Comparison of ENCODE assay signal across 8 mouse cellular contexts in the genomic region with DNA sequence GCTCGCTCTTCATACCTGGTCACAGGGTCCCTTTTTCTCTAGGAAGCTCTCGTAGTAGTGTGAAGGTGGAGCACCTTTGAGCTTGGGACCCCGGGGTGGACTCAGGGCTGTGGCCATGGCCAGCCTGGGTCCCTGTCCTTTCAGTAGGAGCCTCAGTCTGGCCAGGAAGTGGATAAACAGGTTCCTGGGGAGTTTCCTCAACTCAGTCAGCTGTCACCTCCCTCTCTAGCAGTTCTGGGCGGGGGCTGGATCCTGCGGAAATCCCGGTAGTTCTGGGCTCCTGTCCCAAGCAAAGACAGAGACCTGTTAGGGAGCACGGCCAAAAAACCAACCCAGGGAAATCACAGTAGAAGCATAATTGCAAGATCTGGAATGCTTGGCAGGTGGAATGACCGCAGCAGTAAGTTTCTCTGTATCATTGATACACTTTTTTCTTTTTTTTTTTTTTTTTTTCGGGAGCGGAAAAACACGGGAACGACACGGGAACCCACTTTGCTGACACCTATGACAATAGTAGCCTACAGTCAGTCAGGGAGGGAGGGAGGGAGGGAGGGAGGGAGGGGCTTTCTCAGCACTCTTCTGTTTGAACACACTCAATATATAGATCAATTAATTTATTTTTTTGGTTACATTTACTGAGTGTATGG. TPM values are rescaled to one million over a fixed set of nuclear protein-coding genes. Genes with fewer than 3 reads are reported as not detected.
DNase-seq lines count a peak whose midpoint lies in the region; ATAC-seq and TF ChIP-seq lines count a peak whose summit lies in the region.

TSS of gene Stap2 (minus strand) at position 170 of the 647 bp plus-strand sequence.
TSS of gene Mpnd (plus strand) at position 297 of the 647 bp plus-strand sequence.

- H3K9me3 ChIP-seq in hindbrain, embryonic 12.5 days (replicated peaks), result no peaks in the 10 kb centered on the region

- TF ChIP-seq CTCF in liver, adult 2 months (IDR thresholded peaks at IDR 0.05; ENCODE audit: low read depth, low read length), result no peak

- H3K4me3 ChIP-seq in hindbrain, embryonic 12.5 days, result no peak within 1 kb of the TSS
- peak within 1 kb of the TSS; percentile 68 for H3K4me3 ChIP-seq in liver, adult 2 months (ENCODE audit: insufficient read depth, low read depth, low read length)

- peak; percentile 34; the same call in 1 of the 2 replicates for TF ChIP-seq POLR2A in liver, adult 2 months (IDR thresholded peaks at IDR 0.05; ENCODE audit: extremely low read depth, insufficient read depth, low read length)

- DNase-seq in cerebellum, adult 11-12 months, result peak; percentile 79
- DNase-seq in cerebellum, adult 11 months, result no peak
- DNase-seq in A20 (ENCODE audit: low read depth, low spot score), result peak; percentile 47
- peak; percentile 76 for DNase-seq in embryo, embryonic 10.5 days (ENCODE audit: low spot score)
- peak; percentile 96 for DNase-seq in liver, adult 2 months (ENCODE audit: extremely low read depth, low read depth, low spot score)
- peak; percentile 53 to 58 for DNase-seq in urinary bladder, postnatal 36 days (ENCODE audit: low spot score in 2 of 2)
- no peak for DNase-seq in layer of hippocampus, adult 11-12 months (ENCODE audit: low spot score)

- H3K27ac ChIP-seq in hindbrain, embryonic 12.5 days, result no peak within 1 kb of the TSS
- peak within 1 kb of the TSS; percentile 92 for H3K27ac ChIP-seq in liver, adult 2 months (replicated peaks; ENCODE audit: insufficient read depth, low read depth, low read length)

- peaks cover 14% of the 10 kb centered on the region for H3K4me1 ChIP-seq in hindbrain, embryonic 12.5 days
- H3K4me1 ChIP-seq in liver, adult 2 months (ENCODE audit: control insufficient read depth, insufficient read depth, low read length), result peaks cover 23% of the 10 kb centered on the region

- H3K36me3 ChIP-seq in hindbrain, embryonic 12.5 days, result no peaks in the 10 kb centered on the region
- peaks cover 11% of the 10 kb centered on the region for H3K36me3 ChIP-seq in liver, adult 2 months (ENCODE audit: control insufficient read depth, insufficient read depth, low read length)

- H3K79me2 ChIP-seq in liver, adult 2 months (ENCODE audit: control insufficient read depth, insufficient read depth, low read length), result peaks cover 3% of the 10 kb centered on the region; the same call in 1 of the 2 replicates

- no peak for ATAC-seq in hindbrain, embryonic 12.5 days (ENCODE audit: low FRiP score)

- peaks cover 16% of the 10 kb centered on the region for H3K27me3 ChIP-seq in hindbrain, embryonic 12.5 days
- H3K27me3 ChIP-seq in liver, adult 2 months (ENCODE audit: control insufficient read depth, insufficient read depth, low read length), result no peaks in the 10 kb centered on the region

- 43% methylated on average over 10 of the region's 13 CpGs for WGBS in hindbrain, embryonic 12.5 days
- 5% methylated on average over 13 of the region's 13 CpGs for WGBS in liver, adult 2 months

- H3K4me2 ChIP-seq in hindbrain, embryonic 12.5 days (replicated peaks), result no peak within 1 kb of the TSS

- 0 out of 2 replicates have a peak within 1 kb of the TSS, but pooled peaks have one; percentile 9 for H3K9ac ChIP-seq in hindbrain, embryonic 12.5 days
- peak within 1 kb of the TSS; percentile 83 for H3K9ac ChIP-seq in liver, adult 2 months (ENCODE audit: low read depth, low read length)

RNA-seq across cellular contexts. Expression of gene Stap2, which starts in this region (rescaled TPM):
- polyA plus RNA-seq in hindbrain, embryonic 12.5 days (2016; fragmentation: Nextera tagmentation; extraction: Ambion mirVana), result 6.5 and 6.6 TPM in 2 replicates
- total RNA-seq in liver, adult 2 months (2014; rRNA removed), result 30.9 and 35.3 TPM in 2 replicates
- polyA plus RNA-seq in liver, adult 2 months (2012; rRNA removed), result 38.8 and 44.8 TPM in 2 replicates

RNA-seq across cellular contexts. Expression of gene Mpnd, which starts in this region (rescaled TPM):
- 196 and 209 TPM in 2 replicates for polyA plus RNA-seq in hindbrain, embryonic 12.5 days (2016; fragmentation: Nextera tagmentation; extraction: Ambion mirVana)
- total RNA-seq in liver, adult 2 months (2014; rRNA removed), result 86.2 and 93.2 TPM in 2 replicates
- polyA plus RNA-seq in liver, adult 2 months (2012; rRNA removed), result 142 and 175 TPM in 2 replicates

Comparison
In these comparisons a context has a peak if more than half of its experiments do, and no peak if none do; other contexts are left out.
1. DNase-seq: peak in cerebellum, adult 11-12 months (single experiment), A20 (single experiment), embryo, embryonic 10.5 days (single experiment), liver, adult 2 months (single experiment) and urinary bladder, postnatal 36 days (2 of 2); none in cerebellum, adult 11 months (single experiment) and layer of hippocampus, adult 11-12 months (single experiment).